Mouse (Mus musculus) left cerebral cortex, postnatal 14 days (tissue): ENCODE measurements around the gene Wdr90. TPM values are rescaled to one million over a fixed set of nuclear protein-coding genes. Genes with fewer than 3 reads are reported as not detected.

Experiments
- DNase-seq, 2 experiments: peaks; one replicate each; pipeline ENCODE4 v3.0.0; 2021 to 2022; ENCODE audit warnings: low spot score in 2 of 2, mixed read lengths in 1 of 2
- intact Hi-C: fragments of 180-260 bp; cut with DNase I; formaldehyde crosslinking; loops from one replicate; pipeline ENCODE4 v1.15.1; 2025
- long read RNA-seq, 2 experiments: library from polyadenylated mRNA; stranded (forward); transcript quantifications; one replicate each; pipeline ENCODE4 v2.0.0; 2021
- total RNA-seq, 2 experiments: library from RNA; stranded (reverse); gene quantifications; 2 replicates each; pipeline ENCODE4 v1.2.3; 2021

Wdr90 gene
- total RNA-seq, result 10 to 100 TPM; 34.2 to 37.9 TPM
- long read RNA-seq, experiment 1, full-length matches to known transcripts, result 2 of 10 reads
- long read RNA-seq, experiment 1, partial matches to known transcripts, result 4 of 10 reads
- long read RNA-seq, experiment 1, other reads (novel, unspliced or antisense), result 4 of 10 reads
- long read RNA-seq, experiment 2, full-length matches to known transcripts, result 1 of 17 reads
- long read RNA-seq, experiment 2, partial matches to known transcripts, result 6 of 17 reads
- long read RNA-seq, experiment 2, other reads (novel, unspliced or antisense), result 10 of 17 reads

DNA sequence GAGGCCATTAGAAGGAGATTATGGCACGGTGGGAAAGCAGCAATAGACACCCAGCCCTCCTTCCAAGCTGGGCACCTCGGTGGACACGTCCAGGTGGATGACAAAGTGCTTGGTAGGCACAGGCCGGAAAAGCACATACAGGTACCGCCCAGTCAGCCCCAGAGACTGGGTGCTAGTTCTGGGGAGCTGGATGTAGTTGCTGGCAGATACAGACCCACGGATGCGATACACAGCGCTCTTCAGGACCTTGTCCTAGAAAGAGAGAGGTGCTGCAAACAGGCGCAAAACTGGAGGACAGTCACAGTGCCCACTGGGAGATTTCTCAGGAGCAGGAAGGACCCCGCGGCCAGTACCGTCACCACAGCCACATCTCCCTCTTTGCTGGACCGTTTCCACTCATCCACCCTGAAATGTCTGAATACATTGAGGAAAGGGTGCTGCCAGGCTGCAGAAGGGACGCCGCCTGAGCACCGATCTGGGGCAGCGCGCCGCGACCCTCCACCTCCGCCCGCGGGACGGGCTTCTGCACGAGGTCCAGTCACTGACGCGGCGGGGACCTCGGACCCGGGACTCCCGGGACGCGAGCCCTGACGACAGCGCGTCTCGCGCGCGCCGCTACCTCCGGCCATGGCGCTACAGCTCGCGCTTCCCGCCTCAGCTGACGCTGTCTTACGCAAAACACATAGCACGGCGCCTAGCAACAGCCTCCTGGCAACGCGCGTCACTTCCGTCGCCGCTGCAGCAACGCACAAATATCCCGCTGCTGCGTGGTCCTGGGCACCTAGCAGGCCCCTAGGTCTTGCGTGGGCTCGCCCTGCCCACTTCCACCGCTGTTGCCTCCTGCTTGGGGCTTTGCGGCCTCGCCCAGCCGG lies at the start of gene Wdr90:
Gene Wdr90 (minus strand): TSS at position 670 of the 872 bp plus-strand sequence.
- intact Hi-C loops, result no loop called here
- peak; percentile 94 for DNase-seq

DNA sequence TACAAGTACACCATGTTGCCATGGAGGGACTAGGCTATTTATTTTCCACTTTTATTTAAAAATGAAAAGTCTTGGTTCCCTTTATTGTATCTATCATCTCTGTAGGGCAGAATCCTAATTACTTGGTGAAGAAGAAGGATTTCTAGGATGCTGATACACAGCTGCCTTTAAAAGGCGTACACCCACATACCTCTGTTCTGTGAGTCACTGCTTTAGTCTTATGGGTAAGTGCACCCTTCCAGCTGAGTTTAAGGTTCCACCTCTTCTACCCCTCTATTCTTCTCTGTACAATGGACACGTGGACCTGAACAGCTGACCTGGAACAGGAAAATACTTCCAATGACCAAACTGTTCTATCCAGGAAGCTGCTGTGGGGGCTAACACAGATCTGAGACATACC lies 46.3 kb upstream of the Wdr90 start:
- intact Hi-C loops, result no loop called here
- no peak for DNase-seq

DNA sequence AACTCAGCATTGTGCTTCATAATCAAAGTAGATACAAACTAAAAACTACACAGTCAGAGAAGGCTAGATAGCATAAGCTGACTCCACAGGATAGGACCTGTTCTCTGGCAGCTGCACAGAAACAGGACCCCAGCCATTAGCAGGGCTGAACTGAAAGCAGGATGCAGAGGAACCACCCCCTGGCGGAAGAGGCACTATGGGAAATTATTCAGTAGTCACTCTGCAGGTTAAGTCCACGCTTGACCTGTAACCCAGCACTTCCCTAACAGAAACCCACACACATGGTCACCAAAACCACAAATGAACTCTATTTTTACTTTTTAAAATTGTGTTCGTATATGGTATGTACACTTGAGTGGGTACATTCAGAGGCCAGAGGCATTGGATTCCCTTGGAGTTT lies 41.8 kb upstream of the Wdr90 start:
- DNase-seq, result no peak
- intact Hi-C loops, result no loop called here

DNA sequence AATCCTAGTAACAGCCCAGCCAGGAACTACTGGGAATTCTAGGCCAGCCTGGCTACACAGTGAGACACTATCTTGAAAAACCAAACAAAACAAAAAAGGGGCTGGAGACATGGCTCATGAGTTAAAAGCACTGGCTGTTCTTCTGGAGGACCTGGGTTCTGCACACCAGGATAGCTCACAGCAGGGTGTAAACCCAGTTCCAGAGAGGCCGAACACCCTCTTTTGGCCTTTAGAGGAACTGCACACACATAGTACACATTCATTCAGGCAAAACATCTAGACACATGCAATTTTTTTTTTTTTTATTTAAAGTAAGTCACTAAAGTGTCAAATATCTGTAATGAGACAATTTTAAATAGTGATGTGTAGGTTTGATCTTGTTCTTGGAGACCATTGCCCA lies 38.9 kb upstream of the Wdr90 start:
- intact Hi-C loops, result no loop called here
- no peak for DNase-seq

DNA sequence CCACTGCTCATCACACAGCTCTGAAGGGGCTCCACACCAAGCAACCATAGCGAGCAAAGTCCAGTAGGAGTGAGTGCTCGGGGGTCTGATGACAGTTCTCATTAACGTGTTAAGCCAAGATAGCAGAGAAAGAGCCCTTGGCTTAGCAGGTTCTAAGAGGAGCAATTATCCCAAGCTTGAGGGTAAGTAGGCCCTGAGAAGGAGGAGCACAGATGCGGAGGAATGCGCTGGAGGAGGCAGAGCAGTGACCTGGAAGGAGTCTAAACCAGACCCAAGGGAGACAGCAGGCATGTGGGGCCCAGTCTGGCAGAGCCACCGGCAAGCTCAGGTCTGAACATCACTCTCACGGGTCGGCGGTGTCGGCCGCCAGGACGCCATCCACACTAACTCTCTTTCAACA lies 34.6 kb upstream of the Wdr90 start:
- no peak for DNase-seq
- intact Hi-C loops, result loop anchor here (2.0 kb wide), 1 partner anchor 17 kb away; no protein-coding TSS in a partner anchor

DNA sequence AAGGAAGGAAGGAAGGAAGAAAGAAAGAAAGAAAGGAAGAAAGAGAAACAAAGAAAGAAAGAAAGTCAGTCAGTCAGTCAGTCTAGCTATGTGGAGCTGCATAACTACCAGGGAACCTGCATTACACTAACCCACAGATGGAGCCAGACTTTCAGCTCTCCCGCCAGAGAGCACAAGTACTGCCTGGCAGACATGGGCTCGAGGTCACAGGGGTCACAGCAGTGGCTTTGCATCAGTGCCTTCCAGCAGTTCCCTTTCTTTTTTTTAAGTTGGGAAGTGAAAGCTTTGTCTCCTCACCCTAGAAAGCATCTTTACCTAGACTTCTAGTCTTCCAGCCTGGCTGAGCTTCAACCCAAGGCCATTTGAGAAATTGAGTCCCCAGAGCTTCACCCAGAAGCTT lies 34.1 kb upstream of the Wdr90 start:
- intact Hi-C loops, result no loop called here
- no peak for DNase-seq

DNA sequence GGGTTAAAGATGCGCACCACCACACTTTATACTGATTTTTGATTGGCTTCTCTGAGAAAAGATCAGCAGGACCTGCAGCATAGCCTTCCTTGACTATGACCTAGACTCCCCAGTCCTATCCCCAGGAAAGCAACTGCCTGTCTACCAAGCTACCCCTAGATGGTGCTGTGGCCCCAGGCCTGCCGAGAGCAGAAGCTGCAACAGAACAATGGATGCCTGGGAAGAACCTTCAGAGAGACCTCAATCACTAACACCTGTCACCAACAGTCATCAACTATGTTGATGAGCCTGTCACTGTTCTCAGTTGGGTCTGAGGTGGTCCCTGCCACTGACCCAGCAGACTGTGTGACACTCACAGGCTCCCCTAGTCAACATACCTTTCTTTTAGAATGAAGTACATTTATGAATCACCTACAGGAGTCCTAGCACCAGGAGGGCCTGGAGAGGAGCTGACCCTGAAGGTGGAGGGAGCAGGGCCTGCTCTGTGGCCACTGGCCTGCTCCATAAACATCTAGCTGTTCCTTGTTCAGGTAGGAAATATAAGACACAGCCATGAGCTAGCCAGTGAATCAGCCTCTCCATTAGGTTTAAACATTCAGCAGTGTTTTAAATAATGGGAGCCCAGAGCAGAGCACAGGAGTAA lies 32.8 kb upstream of the Wdr90 start:
- peak in 1 of 2 experiments; percentile 71 for DNase-seq
- intact Hi-C loops, result loop anchor here (5.0 kb wide), 1 partner anchor 93 kb away; the partner anchor contains the start of gene Capn15

DNA sequence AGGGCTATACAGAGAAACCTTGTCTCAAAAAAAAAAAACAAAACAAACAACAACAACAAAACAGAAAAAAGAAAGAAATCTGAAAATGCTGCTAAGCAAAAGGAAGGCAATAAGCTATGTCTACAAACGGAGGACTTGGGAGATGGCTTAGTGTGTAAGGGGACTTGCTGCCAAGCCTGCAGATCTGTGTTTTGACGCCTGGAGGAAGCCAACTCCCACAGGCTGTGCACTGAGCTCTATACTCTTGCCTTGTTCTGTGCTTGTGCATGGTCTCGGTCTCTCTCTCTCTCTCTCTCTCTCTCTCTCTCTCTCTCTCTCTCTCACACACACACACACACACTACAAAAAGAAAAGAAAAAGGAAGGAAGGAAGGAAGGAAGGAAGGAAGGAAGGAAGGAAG lies 27.5 kb upstream of the Wdr90 start:
- no peak for DNase-seq
- intact Hi-C loops, result no loop called here

DNA sequence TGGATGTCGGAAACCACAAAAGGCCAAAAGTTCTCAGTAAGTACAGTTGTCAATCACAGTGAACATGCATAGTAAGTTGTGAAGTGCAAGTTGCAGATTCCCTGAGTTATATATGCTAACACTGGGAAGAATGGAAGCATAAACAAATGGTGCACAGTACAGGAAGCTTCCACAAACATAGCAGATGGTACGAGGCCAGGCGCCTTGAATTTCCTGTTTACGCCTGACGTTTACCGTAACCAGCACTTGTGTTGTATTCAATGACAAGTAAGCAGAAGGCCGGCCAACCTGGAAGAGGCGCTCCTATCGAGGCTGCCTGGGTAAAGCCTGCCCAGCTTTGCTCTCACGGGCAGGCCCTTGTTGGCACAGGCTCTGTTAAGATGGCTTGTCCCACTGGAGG lies 26.2 kb upstream of the Wdr90 start:
- intact Hi-C loops, result no loop called here
- no peak for DNase-seq

DNA sequence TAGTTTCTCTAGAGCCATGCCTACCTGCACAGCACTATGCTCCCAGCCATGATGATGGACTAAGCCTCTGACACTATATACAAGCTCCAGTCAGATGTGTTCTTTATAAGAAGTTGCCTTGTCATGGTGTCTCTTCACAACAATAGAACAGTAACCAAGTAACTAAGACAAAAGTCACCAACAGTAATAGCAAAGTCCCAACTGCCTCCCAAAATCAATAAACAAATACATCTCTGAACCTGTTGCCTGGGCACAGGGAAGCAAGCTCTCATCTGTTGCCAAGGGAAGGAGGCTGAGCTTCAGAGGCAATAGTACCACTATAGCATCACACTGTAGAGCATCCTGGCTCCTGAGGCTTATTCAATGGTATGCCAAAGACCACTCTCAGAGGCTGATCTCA lies 25.5 kb upstream of the Wdr90 start:
- intact Hi-C loops, result no loop called here
- DNase-seq, result no peak

DNA sequence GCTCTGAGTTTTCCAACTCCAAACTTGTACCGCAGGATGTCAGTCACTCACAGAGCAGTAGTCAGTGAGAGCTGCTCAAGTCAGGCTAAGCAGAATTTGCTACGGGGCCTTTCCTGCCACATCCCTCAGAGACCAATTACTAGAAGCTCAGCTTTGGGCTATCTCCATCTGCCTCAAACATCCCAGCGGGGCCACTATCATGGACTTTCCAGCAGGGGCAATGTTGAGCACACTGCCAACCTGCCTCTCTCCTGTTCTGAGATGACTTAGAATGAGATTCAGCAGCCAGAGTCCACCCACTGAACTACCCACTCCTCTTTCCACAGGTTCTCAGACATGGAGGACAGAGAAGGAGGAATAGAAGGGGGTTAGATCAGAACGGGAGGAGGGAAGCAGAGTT lies 24.3 kb upstream of the Wdr90 start:
- DNase-seq, result no peak
- intact Hi-C loops, result no loop called here

DNA sequence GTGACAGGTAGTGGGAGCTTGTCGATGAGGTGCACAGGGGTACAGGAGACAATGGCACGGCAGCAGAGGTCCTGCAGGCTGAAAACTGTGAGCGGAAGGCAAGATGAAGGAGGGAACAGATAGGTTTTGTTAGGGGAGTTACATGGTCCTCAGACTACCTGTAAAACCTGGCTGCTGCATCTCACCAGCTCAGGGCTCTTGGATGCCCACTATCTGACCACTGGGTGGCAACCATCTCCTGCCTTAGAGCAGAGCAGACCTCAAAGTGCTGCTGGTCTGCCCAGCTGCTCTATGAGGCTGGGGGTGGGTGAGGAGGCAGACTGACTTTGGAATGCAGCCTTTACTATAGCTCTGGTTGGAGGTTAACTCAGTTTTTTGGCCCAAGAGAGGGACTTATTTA lies 22.5 kb upstream of the Wdr90 start:
- DNase-seq, result no peak
- intact Hi-C loops, result no loop called here

DNA sequence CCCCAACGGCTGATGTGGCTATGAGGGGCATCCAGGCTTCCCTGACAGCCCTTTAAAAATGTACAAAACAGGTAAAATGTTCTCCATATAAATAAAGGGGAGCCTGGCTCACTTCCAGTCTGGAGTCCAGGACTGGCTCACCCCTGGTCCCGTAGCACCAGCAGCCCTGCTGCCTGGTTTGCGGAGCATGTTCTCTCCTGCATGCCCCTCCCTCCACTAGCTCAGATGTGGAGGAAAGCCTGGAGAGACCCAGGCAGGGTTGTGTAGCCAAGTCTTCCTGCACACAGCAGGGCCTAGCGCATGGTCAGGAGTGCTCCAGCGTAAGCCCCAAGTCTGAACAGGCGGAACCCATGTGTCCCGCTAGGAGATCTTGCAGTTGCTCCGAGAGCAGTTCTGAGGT lies 22.0 kb upstream of the Wdr90 start:
- DNase-seq, result no peak
- intact Hi-C loops, result no loop called here

DNA sequence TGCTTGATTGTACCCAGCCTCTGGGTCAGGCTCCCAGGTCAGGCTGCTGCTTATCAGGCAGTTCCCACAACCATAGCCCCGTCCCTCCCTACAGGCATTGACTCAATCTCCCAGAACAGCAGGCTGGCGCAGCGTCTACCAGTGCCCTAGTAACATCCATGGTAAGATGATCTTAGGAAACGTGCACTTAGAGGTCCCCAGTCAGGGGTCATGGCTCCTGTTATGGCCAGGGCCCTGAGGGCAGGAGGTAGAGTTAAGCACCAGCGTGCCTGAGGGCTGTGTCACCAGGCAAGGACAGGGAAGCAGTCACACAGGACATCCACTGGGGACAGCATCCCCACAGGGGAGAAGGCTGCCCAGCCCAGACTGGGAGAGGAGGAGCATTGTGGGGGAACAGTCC lies 21.0 kb upstream of the Wdr90 start:
- no peak for DNase-seq
- intact Hi-C loops, result no loop called here

DNA sequence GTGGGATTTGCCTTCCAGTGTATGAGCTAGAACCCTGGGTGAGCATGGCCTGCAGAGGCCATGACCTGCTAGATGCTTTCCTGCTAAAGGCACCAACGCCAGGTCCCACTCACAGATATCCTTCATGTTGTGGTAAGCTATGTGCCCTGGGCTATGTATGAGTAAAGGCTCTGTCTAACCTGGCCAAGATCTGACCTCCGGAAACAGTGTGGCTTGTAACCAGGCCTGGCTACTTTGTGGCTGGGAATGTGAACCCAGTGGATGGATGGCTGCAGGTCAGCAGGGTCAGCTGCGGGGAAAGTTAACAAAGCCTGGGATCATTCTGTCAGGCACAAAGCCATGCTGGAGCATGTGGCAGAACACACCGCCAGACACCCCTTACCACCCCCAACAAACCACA lies 20.4 kb upstream of the Wdr90 start:
- intact Hi-C loops, result no loop called here

DNA sequence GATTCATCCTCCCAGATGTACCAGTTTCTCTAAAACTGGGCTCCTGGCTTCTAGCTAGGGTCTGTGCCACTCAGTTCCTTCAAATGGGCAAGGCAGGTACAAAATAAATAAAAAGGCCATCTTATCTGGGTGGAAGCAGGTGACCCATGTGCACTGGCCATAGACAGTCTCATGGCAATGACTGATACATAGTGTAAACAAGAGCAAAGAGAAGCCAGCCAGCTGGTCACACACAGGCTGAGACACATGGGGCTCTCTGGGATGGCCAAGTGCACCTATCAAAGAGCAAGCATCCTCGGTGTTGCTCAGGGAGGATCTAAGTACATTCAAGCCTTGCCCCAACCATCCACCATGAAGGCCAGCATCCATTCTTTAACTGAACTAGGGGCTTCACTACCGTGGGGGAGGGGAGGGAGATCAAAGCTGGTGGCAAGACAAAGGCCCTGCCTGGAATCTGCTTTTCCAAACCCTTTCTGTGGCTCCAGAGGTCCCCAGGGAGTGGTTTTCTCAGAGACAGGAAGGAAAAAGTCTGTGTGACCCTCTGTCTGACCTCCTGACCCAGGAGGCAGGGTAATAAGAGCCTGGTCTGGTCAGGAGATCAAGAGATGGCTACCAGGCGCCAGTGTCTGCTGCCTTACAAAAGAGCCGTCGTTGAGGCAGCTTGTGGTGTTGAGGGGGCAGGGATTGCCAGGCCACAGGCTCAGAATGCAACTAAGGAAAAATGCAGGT lies 19.8 kb upstream of the Wdr90 start:
- intact Hi-C loops, result no loop called here
- DNase-seq, result no peak

More for the DNA sequence above, 20.4 kb upstream of the Wdr90 start:
- DNase-seq, result no peak

DNA sequence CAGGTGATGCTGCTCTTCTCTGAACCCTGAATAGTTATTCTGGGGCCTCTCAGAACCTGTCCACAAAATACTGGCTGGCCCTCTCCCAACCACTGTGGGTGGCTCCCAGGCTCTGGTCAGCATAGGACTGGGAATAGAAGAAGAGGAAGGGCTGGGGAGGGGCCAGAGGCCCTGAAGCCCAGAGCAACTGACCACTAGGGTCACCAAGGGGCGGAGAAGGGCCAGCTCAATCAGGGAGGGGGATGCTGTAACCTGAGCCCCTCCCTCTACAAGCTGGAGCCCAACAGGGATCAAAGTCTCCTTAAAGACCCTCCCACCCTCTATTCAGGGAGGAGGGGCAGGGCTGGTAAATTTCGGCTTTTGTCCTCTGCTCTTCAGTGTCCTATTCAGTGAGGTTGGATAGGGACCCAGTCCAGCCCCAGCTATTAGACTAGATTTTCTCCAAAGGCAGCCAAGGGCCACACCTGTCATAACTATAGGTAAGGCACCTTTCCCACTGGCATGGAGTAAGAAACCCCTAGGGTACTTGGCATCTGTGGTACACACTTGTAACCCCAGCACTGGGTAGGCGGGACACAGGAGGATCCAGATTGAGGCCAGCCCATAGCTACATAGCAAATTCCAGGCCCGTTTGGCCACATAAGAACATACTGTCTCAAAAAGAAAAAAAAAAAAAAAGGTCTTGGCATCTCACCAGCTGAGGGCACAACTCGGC lies 19.1 kb upstream of the Wdr90 start, which contains the start of gene Wfikkn1:
Gene Wfikkn1 (minus strand): TSS at position 663 of the 715 bp plus-strand sequence.
- intact Hi-C loops, result no loop called here
- no peak for DNase-seq

DNA sequence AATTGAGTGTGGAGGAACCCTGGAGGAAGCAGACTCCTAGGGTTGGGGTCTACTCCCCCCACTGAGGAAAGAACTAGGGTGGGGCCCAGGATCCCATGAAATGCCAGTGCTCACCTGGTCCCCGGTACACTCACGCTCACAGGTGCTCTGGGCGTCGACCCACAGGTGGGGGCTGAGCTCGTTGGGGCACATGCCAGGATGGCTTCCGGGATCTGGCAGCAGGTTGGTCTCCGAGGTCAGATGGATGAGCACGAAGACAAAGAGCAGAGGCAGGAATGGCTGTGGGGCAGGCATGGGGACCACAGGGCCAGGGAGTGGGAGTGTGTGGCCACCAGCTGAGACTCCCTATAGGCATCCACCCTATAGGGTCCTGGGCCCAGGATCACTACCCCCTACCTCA lies 18.4 kb upstream of the Wdr90 start:
- no peak for DNase-seq

DNA sequence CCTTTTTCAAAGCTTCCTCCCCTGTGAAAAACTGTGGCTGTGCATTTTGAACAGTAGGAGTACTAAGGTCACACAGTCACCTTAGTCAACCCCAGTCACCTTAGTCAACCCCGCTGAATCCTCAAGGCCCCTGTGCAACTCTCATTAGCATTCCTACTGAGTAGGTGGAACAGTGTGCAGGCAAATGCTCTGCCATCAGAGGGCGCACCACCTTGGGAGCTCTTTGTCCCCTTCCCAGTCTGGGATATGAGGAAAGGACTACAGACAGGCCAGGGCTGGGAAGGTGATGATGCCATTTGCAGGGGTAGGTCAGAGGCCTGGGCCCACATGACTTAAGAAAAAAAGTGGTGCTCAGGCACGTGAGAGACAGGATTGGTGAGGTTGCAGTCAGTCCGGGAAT lies 18.0 kb upstream of the Wdr90 start:
- DNase-seq, result peak; percentile 62 to 67
- intact Hi-C loops, result loop anchor here (5.0 kb wide), 1 partner anchor 43 kb away; no protein-coding TSS in a partner anchor

More for the DNA sequence above, 18.4 kb upstream of the Wdr90 start:
- intact Hi-C loops, result loop anchor here (5.0 kb wide), 1 partner anchor 43 kb away; no protein-coding TSS in a partner anchor
